Mouse (Mus musculus) midbrain, embryonic 11.5 days (tissue): ENCODE data around the gene Cdk15. TPM values are rescaled to one million over a fixed set of nuclear protein-coding genes. Genes with fewer than 3 reads are reported as not detected.

Source experiments
- ATAC-seq: fragments of 200-750 bp; cut with Nextera tagmentation; 2 replicates; pipeline ENCODE4 v1.8.0; 2017; ENCODE audit warnings: moderate TSS enrichment, moderate library complexity; ENCODE audit not compliant: low FRiP score
- DNase-seq: peaks from one replicate; pipeline ENCODE4 v3.0.0; 2015; ENCODE audit warnings: low spot score; ENCODE audit errors: missing footprints
- H3K27ac ChIP-seq: fragments of 300-500 bp; sonication (generic); 2 replicates; pipeline ENCODE4 v1.5.1; 2014; ENCODE audit warnings: low read depth, low read length
- H3K27me3 ChIP-seq: fragments of 300-500 bp; sonication (generic); 2 replicates; pipeline ENCODE4 v1.6.1; 2014; ENCODE audit warnings: mild to moderate bottlenecking, low read length, moderate library complexity, mixed read lengths; ENCODE audit not compliant: control insufficient read depth, insufficient read depth
- H3K36me3 ChIP-seq: fragments of 300-500 bp; sonication (generic); 2 replicates; pipeline ENCODE4 v1.6.1; 2014; ENCODE audit warnings: mild to moderate bottlenecking, low read length, moderate library complexity, mixed read lengths; ENCODE audit not compliant: control insufficient read depth, insufficient read depth
- H3K4me1 ChIP-seq: fragments of 300-500 bp; sonication (generic); 2 replicates; pipeline ENCODE4 v1.6.1; 2014; ENCODE audit warnings: low read length; ENCODE audit not compliant: control insufficient read depth, insufficient read depth
- H3K4me2 ChIP-seq: fragments of 300-500 bp; sonication (generic); 2 replicates; pipeline ENCODE4 v1.6.1; 2014; ENCODE audit warnings: mild to moderate bottlenecking, moderate library complexity
- H3K4me3 ChIP-seq: fragments of 300-500 bp; sonication (generic); 2 replicates; pipeline ENCODE4 v1.5.1; 2014; ENCODE audit warnings: low read depth, low read length
- H3K9ac ChIP-seq: fragments of 300-500 bp; sonication (generic); 2 replicates; pipeline ENCODE4 v1.6.1; 2014; ENCODE audit warnings: low read length
- H3K9me3 ChIP-seq: fragments of 300-500 bp; sonication (generic); 2 replicates; pipeline ENCODE4 v1.6.1; 2016; ENCODE audit warnings: low read length; ENCODE audit not compliant: control insufficient read depth
- WGBS: fragments of 180-500 bp; shearing (Covaris S2); extraction: QIAGEN DNeasy Blood & Tissue Kit; methylation state at CpG from one replicate; pipeline ENCODE4 v1.1.7; 2014; 5-methylcytosine and 5-hydroxymethylcytosine counted together
- polyA plus RNA-seq: library from polyadenylated mRNA; unstranded; fragments of >200 nt; fragmentation: Nextera tagmentation; extraction: Ambion mirVana; gene quantifications from 2 replicates; pipeline ENCODE4 v1.2.1, GENCODE M21; 2014

The Cdk15 gene
- polyA plus RNA-seq, 1 experiment from 2014 or later = 0.52 TPM

- DNase-seq = no peak
Observed at GRCm38 (mm10) chr1:59268931-59269330, 12.2 kb downstream of the Cdk15 start.

GRCm38 (mm10) chr1:59269466-59269865, 12.8 kb downstream of the Cdk15 start:
- ATAC-seq (no peak), DNase-seq (no peak)
- no peaks in the 10 kb centered on the region for H3K36me3 ChIP-seq
- no peak overlapping the region for H3K4me2 ChIP-seq
- peaks cover 6% of the 10 kb centered on the region for H3K4me1 ChIP-seq
- H3K9me3 ChIP-seq = no peaks in the 10 kb centered on the region
- no peak overlapping the region for H3K9ac ChIP-seq
- H3K27me3 ChIP-seq = no peaks in the 10 kb centered on the region
- no peak overlapping the region for H3K27ac ChIP-seq
- 81% methylated on average over 6 of the region's 6 CpGs for WGBS
- H3K4me3 ChIP-seq = no peak overlapping the region

More at GRCm38 (mm10) chr1:59268931-59269330, 12.2 kb downstream of the Cdk15 start:
- Histone ChIP-seq H3K9ac (no peak overlapping the region), H3K4me1 (peaks cover 6% of the 10 kb centered on the region), H3K9me3 (no peaks in the 10 kb centered on the region), H3K4me2 (no peak overlapping the region), H3K27ac (no peak overlapping the region), H3K36me3 (no peaks in the 10 kb centered on the region), H3K4me3 (no peak overlapping the region), H3K27me3 (no peaks in the 10 kb centered on the region)
- ATAC-seq = no peak
- WGBS = 64% methylated on average over 8 of the region's 8 CpGs

- no peak overlapping the region for H3K4me2 ChIP-seq
- no peak overlapping the region for H3K4me3 ChIP-seq
- H3K27me3 ChIP-seq = no peaks in the 10 kb centered on the region
- H3K36me3 ChIP-seq = no peaks in the 10 kb centered on the region
- ATAC-seq (no peak), DNase-seq (no peak)
- peaks cover 6% of the 10 kb centered on the region for H3K4me1 ChIP-seq
- H3K9ac ChIP-seq = no peak overlapping the region
- H3K27ac ChIP-seq = no peak overlapping the region
- WGBS = 65% methylated on average over 20 of the region's 20 CpGs
- H3K9me3 ChIP-seq = no peaks in the 10 kb centered on the region
Observed at GRCm38 (mm10) chr1:59269951-59270689, 13.4 kb downstream of the Cdk15 start.

- no peaks in the 10 kb centered on the region for H3K27me3 ChIP-seq
- H3K4me3 ChIP-seq = no peak overlapping the region
- DNase-seq = no peak
Observed at GRCm38 (mm10) chr1:59272189-59272588, 15.5 kb downstream of the Cdk15 start.

GRCm38 (mm10) chr1:59285880-59286279, 29.2 kb downstream of the Cdk15 start:
- H3K9ac ChIP-seq = no peak overlapping the region
- WGBS = 88% methylated on average over 5 of the region's 5 CpGs
- DNase-seq (no peak), ATAC-seq (no peak)
- H3K4me3 ChIP-seq = no peak overlapping the region
- H3K27me3 ChIP-seq = no peaks in the 10 kb centered on the region
- no peaks in the 10 kb centered on the region for H3K9me3 ChIP-seq
- H3K27ac ChIP-seq = no peak overlapping the region
- no peak overlapping the region for H3K4me2 ChIP-seq
- no peaks in the 10 kb centered on the region for H3K36me3 ChIP-seq
- H3K4me1 ChIP-seq = no peaks in the 10 kb centered on the region

More at GRCm38 (mm10) chr1:59272189-59272588, 15.5 kb downstream of the Cdk15 start:
- Histone ChIP-seq H3K27ac (no peak overlapping the region), H3K9ac (no peak overlapping the region), H3K4me2 (no peak overlapping the region), H3K36me3 (no peaks in the 10 kb centered on the region), H3K9me3 (no peaks in the 10 kb centered on the region), H3K4me1 (peaks cover 6% of the 10 kb centered on the region)
- ATAC-seq = no peak
- 63% methylated on average over 3 of the region's 3 CpGs for WGBS

- no peak overlapping the region for H3K9ac ChIP-seq
- DNase-seq = no peak
- WGBS = 77% methylated on average over 13 of the region's 13 CpGs
- H3K36me3 ChIP-seq = no peaks in the 10 kb centered on the region
- H3K27me3 ChIP-seq = no peaks in the 10 kb centered on the region
- ATAC-seq = no peak
- H3K4me1 ChIP-seq = no peaks in the 10 kb centered on the region
- no peaks in the 10 kb centered on the region for H3K9me3 ChIP-seq
- H3K27ac ChIP-seq = no peak overlapping the region
- no peak overlapping the region for H3K4me2 ChIP-seq
- no peak overlapping the region for H3K4me3 ChIP-seq
Observed at GRCm38 (mm10) chr1:59286316-59286850, 29.7 kb downstream of the Cdk15 start.

- Histone ChIP-seq H3K4me1 (no peaks in the 10 kb centered on the region), H3K4me3 (no peak overlapping the region), H3K27ac (no peak overlapping the region), H3K27me3 (no peaks in the 10 kb centered on the region), H3K9ac (no peak overlapping the region), H3K9me3 (no peaks in the 10 kb centered on the region), H3K36me3 (no peaks in the 10 kb centered on the region), H3K4me2 (no peak overlapping the region)
- no peak for ATAC-seq
- DNase-seq = no peak
- WGBS = 75% methylated on average over 8 of the region's 8 CpGs
Observed at GRCm38 (mm10) chr1:59287733-59288132, 31.0 kb downstream of the Cdk15 start.

- ATAC-seq (no peak), DNase-seq (no peak)
- Histone ChIP-seq H3K36me3 (no peaks in the 10 kb centered on the region), H3K9ac (no peak overlapping the region), H3K4me1 (no peaks in the 10 kb centered on the region), H3K4me2 (no peak overlapping the region), H3K27ac (no peak overlapping the region), H3K4me3 (no peak overlapping the region), H3K27me3 (no peaks in the 10 kb centered on the region), H3K9me3 (no peaks in the 10 kb centered on the region)
- WGBS = 53% methylated on average over 2 of the region's 2 CpGs
Observed at GRCm38 (mm10) chr1:59291652-59292051, 34.9 kb downstream of the Cdk15 start.

- Histone ChIP-seq H3K4me2 (no peak overlapping the region), H3K27me3 (no peaks in the 10 kb centered on the region), H3K4me3 (no peak overlapping the region), H3K9me3 (no peaks in the 10 kb centered on the region), H3K4me1 (no peaks in the 10 kb centered on the region), H3K9ac (no peak overlapping the region), H3K36me3 (no peaks in the 10 kb centered on the region), H3K27ac (no peak overlapping the region)
- whole genome bisulfite sequencing = 81% methylated on average over 1 of the region's 1 CpGs
- ATAC-seq = no peak
- no peak for DNase-seq
Observed at GRCm38 (mm10) chr1:59295769-59296168, 39.1 kb downstream of the Cdk15 start.
